Mouse (Mus musculus): Measurements from ENCODE around the gene Acp4. TPM values are rescaled to one million over a fixed set of nuclear protein-coding genes. Genes with fewer than 3 reads are reported as not detected.

Gene Acp4
- not detected for polyA plus RNA-seq (2017; shearing (Covaris generic))

GRCm38 (mm10) chr7:44257278-44257677, at the start of gene Acp4:
Gene Acp4 (minus strand): TSS chr7:44257378.

GRCm38 (mm10) chr7:44306516-44307240, 49.5 kb upstream of the Acp4 start, which contains the start of gene Clec11a:
Gene Clec11a (minus strand): TSS chr7:44306902.

GRCm38 (mm10) chr7:44261147-44261546, 4.0 kb upstream of the Acp4 start, which contains the start of gene Gm15517:
Gene Gm15517 (plus strand): TSS chr7:44261447.

GRCm38 (mm10) chr7:44246055-44246983, 10.9 kb downstream of the Acp4 start, which contains the start of the genes 1700028J19Rik and 2410002F23Rik:
Gene 1700028J19Rik (minus strand): TSS chr7:44246695.
Gene 2410002F23Rik (plus strand): TSS chr7:44246722.

GRCm38 (mm10) chr7:44235909-44236308, 21.3 kb downstream of the Acp4 start, which contains the start of gene Gm36864:
Gene Gm36864 (plus strand): TSS chr7:44236177.

GRCm38 (mm10) chr7:44225076-44225475, 32.1 kb downstream of the Acp4 start, which contains the start of gene Klk1:
Gene Klk1 (plus strand): TSS chr7:44225360.

GRCm38 (mm10) chr7:44215645-44216044, 41.5 kb downstream of the Acp4 start, which contains the start of gene Klk1b5:
Gene Klk1b5 (plus strand): TSS chr7:44215945.

GRCm38 (mm10) chr7:44207135-44207534, 50.0 kb downstream of the Acp4 start, which contains the start of gene Klk1b4:
Gene Klk1b4 (plus strand): TSS chr7:44207435.

Other genes starting within 250 kb of the Acp4 start
- not detected for gene Klk1b26, start 245.2 kb downstream of the Acp4 start, polyA plus RNA-seq (2017; shearing (Covaris generic))
- gene Klk1b27, start 205.1 kb downstream of the Acp4 start, polyA plus RNA-seq (2017; shearing (Covaris generic)): 2.8 TPM
- not detected for gene Klk1b21, start 155.1 kb downstream of the Acp4 start, polyA plus RNA-seq (2017; shearing (Covaris generic))
- not detected for gene Klk1b22, start 144.7 kb downstream of the Acp4 start, polyA plus RNA-seq (2017; shearing (Covaris generic))
- not detected for gene Klk1b16, start 120.6 kb downstream of the Acp4 start, polyA plus RNA-seq (2017; shearing (Covaris generic))
- not detected for gene Klk1b24, start 69.1 kb downstream of the Acp4 start, polyA plus RNA-seq (2017; shearing (Covaris generic))
- not detected for gene Klk1b3, start 59.2 kb downstream of the Acp4 start, polyA plus RNA-seq (2017; shearing (Covaris generic))
- not detected for gene Klk1b4, start 49.9 kb downstream of the Acp4 start, polyA plus RNA-seq (2017; shearing (Covaris generic))
- not detected for gene Klk1b5, start 41.4 kb downstream of the Acp4 start, polyA plus RNA-seq (2017; shearing (Covaris generic))
- gene Klk1, start 32.0 kb downstream of the Acp4 start, polyA plus RNA-seq (2017; shearing (Covaris generic)): 0.40 TPM
- gene Gm36864, start 21.2 kb downstream of the Acp4 start, polyA plus RNA-seq (2017; shearing (Covaris generic)): not detected
- gene 1700028J19Rik, start 10.7 kb downstream of the Acp4 start, polyA plus RNA-seq (2017; shearing (Covaris generic)): 1.8 TPM
- gene 2410002F23Rik, start 10.7 kb downstream of the Acp4 start, polyA plus RNA-seq (2017; shearing (Covaris generic)): 202 TPM
- not detected for gene Gm15517, start 4.1 kb upstream of the Acp4 start, polyA plus RNA-seq (2017; shearing (Covaris generic))
- gene Clec11a, start 49.5 kb upstream of the Acp4 start, polyA plus RNA-seq (2017; shearing (Covaris generic)): 0.21 TPM
- 0.11 TPM for gene Shank1, start 52.9 kb upstream of the Acp4 start, polyA plus RNA-seq (2017; shearing (Covaris generic))
- 0.10 TPM for gene Syt3, start 126.7 kb upstream of the Acp4 start, polyA plus RNA-seq (2017; shearing (Covaris generic))
- gene 1700008O03Rik, start 128.4 kb upstream of the Acp4 start, polyA plus RNA-seq (2017; shearing (Covaris generic)): 0.38 TPM
- gene Lrrc4b, start 171.6 kb upstream of the Acp4 start, polyA plus RNA-seq (2017; shearing (Covaris generic)): not detected
- gene Aspdh, start 208.0 kb upstream of the Acp4 start, polyA plus RNA-seq (2017; shearing (Covaris generic)): not detected
- gene Josd2, start 210.6 kb upstream of the Acp4 start, polyA plus RNA-seq (2017; shearing (Covaris generic)): 120 TPM
- gene Emc10, start 239.2 kb upstream of the Acp4 start, polyA plus RNA-seq (2017; shearing (Covaris generic)): 132 TPM
- 3.8 TPM for gene Fam71e1, start 239.2 kb upstream of the Acp4 start, polyA plus RNA-seq (2017; shearing (Covaris generic))